Mouse (Mus musculus) embryonic facial prominence, embryonic 13.5 days (tissue): ENCODE data around the gene Lrit2. TPM values are rescaled to one million over a fixed set of nuclear protein-coding genes. Genes with fewer than 3 reads are reported as not detected.

ENCODE experiments used
- ATAC-seq: fragments of 200-750 bp; cut with Nextera tagmentation; 2 replicates; pipeline ENCODE4 v1.8.0; 2017; ENCODE audit warnings: low read depth; ENCODE audit not compliant: insufficient number of reproducible peaks, insufficient read depth, low FRiP score, low TSS enrichment
- H3K27ac ChIP-seq: fragments of 300-500 bp; sonication (generic); 2 replicates; pipeline ENCODE4 v1.5.1; 2015; ENCODE audit warnings: moderate library complexity, mild to moderate bottlenecking, inconsistent platforms
- H3K27me3 ChIP-seq: fragments of 300-500 bp; sonication (generic); 2 replicates; pipeline ENCODE4 v1.6.1; 2015; ENCODE audit warnings: mild to moderate bottlenecking, inconsistent platforms
- H3K36me3 ChIP-seq: fragments of 300-500 bp; sonication (generic); 2 replicates; pipeline ENCODE4 v1.6.1; 2015; ENCODE audit warnings: mild to moderate bottlenecking, inconsistent platforms
- H3K4me1 ChIP-seq: fragments of 300-500 bp; sonication (generic); 2 replicates; pipeline ENCODE4 v1.6.1; 2015; ENCODE audit warnings: inconsistent platforms
- H3K4me2 ChIP-seq: fragments of 300-500 bp; sonication (generic); 2 replicates; pipeline ENCODE4 v1.6.1; 2015; ENCODE audit warnings: moderate library complexity, mild to moderate bottlenecking, inconsistent platforms
- H3K4me3 ChIP-seq: fragments of 300-500 bp; sonication (generic); 2 replicates; pipeline ENCODE4 v1.5.1; 2015; ENCODE audit warnings: mild to moderate bottlenecking, inconsistent platforms
- H3K9ac ChIP-seq: fragments of 300-500 bp; sonication (generic); 2 replicates; pipeline ENCODE4 v1.6.1; 2015; ENCODE audit warnings: mild to moderate bottlenecking, inconsistent platforms
- H3K9me3 ChIP-seq: fragments of 300-500 bp; sonication (generic); 2 replicates; pipeline ENCODE4 v1.6.1; 2016; ENCODE audit warnings: inconsistent platforms
- WGBS: fragments of 180-500 bp; shearing (Covaris S2); methylation state at CpG from one replicate; pipeline ENCODE4 v1.1.7; 2015; ENCODE audit warnings: mixed read lengths; 5-methylcytosine and 5-hydroxymethylcytosine counted together
- polyA plus RNA-seq: library from polyadenylated mRNA; unstranded; fragments of >200 nt; fragmentation: Nextera tagmentation; extraction: Ambion mirVana; gene quantifications from 2 replicates; pipeline ENCODE4 v1.2.1, GENCODE M21; 2015

Gene Lrit2
- polyA plus RNA-seq, 1 experiment from 2014 or later = not detected

GRCm38 (mm10) chr14:37083755-37084154 is 16.0 kb downstream of the Lrit2 start:
- Histone ChIP-seq H3K4me2 (no peak overlapping the region), H3K27ac (no peak overlapping the region), H3K9me3 (no peaks in the 10 kb centered on the region), H3K4me3 (no peak overlapping the region), H3K36me3 (no peaks in the 10 kb centered on the region), H3K27me3 (no peaks in the 10 kb centered on the region), H3K4me1 (no peaks in the 10 kb centered on the region), H3K9ac (no peak overlapping the region)
- ATAC-seq = no peak
- WGBS = 46% methylated on average over 4 of the region's 4 CpGs

GRCm38 (mm10) chr14:37094436-37094835 is 26.7 kb downstream of the Lrit2 start:
- Histone ChIP-seq H3K4me2 (no peak overlapping the region), H3K36me3 (no peaks in the 10 kb centered on the region), H3K27ac (no peak overlapping the region), H3K27me3 (peaks cover 36% of the 10 kb centered on the region), H3K9ac (no peak overlapping the region), H3K9me3 (no peaks in the 10 kb centered on the region), H3K4me3 (no peak overlapping the region), H3K4me1 (peaks cover 6% of the 10 kb centered on the region)
- WGBS = 64% methylated on average over 6 of the region's 6 CpGs
- no peak for ATAC-seq

GRCm38 (mm10) chr14:37095556-37095955 is 27.8 kb downstream of the Lrit2 start:
- Histone ChIP-seq H3K9ac (no peak overlapping the region), H3K36me3 (no peaks in the 10 kb centered on the region), H3K27me3 (peaks cover 43% of the 10 kb centered on the region), H3K4me1 (peaks cover 6% of the 10 kb centered on the region), H3K27ac (no peak overlapping the region), H3K4me3 (no peak overlapping the region), H3K4me2 (no peak overlapping the region), H3K9me3 (no peaks in the 10 kb centered on the region)
- no peak for ATAC-seq
- 83% methylated on average over 4 of the region's 4 CpGs for whole genome bisulfite sequencing

DNA sequence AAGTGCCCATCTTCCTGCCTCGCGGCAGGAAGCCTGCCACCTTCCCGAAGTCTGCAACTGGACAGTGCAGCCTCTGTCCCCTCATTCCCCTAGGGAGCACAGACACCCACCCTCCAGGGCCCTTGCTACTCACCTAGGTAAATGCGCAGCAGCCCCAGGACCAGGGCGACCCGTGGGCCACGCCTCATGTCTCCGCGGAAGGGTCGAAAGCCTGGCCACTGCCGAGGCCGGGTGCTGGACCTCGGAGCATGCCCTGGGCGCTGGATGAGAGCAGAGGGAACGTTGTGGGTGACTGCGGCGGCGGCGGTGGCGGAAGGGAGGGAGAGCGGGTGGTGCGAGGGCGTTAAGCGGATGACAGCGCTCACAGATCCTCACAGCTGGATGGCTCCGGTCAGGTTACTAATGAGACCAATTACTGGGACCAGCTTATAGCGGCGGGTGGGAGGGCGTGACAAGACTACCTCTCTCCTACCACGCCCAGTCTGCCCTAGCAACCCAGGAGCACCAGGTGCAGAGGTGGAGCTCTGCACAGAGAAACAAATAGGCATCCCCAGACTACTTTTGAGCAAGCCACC is 30.3 kb downstream of the Lrit2 start, which contains the start of gene Cdhr1:
Cdhr1 (minus strand) TSS at position 392 of the 575 bp plus-strand sequence.
- H3K27me3 ChIP-seq = peaks cover 43% of the 10 kb centered on the region
- peak; percentile 72 for ATAC-seq
- H3K36me3 ChIP-seq = no peaks in the 10 kb centered on the region
- H3K27ac ChIP-seq = no peak within 1 kb of the TSS
- H3K9ac ChIP-seq = peak within 1 kb of the TSS; percentile 55; the same call in 1 of the 2 replicates
- H3K9me3 ChIP-seq = no peaks in the 10 kb centered on the region
- peak within 1 kb of the TSS; percentile 31 for H3K4me3 ChIP-seq
- peak within 1 kb of the TSS; percentile 57 for H3K4me2 ChIP-seq
- H3K4me1 ChIP-seq = peaks cover 6% of the 10 kb centered on the region
- WGBS = under 1% methylated on average over 30 of the region's 30 CpGs

DNA sequence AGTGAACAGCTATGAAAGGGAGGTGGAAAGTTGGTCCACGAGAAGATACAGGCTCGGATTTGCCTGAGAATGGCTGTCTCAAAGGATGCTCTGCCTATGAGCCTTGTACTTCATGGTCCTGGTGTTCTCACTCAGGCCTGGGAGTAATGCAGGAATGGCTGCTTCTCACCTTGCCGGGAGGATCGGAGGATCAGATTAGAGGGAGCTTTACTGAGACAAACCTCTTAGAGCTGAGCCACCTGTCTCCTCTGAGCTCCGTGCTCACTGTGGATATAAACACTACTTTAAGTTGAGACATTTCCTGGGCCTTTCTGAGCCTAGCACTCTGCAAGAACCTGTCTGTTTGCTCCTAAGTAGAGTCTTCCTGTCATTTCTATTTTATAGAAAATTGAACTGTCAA is 33.8 kb downstream of the Lrit2 start:
- Histone ChIP-seq H3K4me1 (peaks cover 14% of the 10 kb centered on the region), H3K36me3 (no peaks in the 10 kb centered on the region), H3K9ac (no peak overlapping the region), H3K9me3 (no peaks in the 10 kb centered on the region), H3K4me3 (no peak overlapping the region), H3K27ac (no peak overlapping the region), H3K4me2 (no peak overlapping the region), H3K27me3 (peaks cover 36% of the 10 kb centered on the region)
- WGBS = 75% methylated on average over 5 of the region's 5 CpGs
- no peak for ATAC-seq

DNA sequence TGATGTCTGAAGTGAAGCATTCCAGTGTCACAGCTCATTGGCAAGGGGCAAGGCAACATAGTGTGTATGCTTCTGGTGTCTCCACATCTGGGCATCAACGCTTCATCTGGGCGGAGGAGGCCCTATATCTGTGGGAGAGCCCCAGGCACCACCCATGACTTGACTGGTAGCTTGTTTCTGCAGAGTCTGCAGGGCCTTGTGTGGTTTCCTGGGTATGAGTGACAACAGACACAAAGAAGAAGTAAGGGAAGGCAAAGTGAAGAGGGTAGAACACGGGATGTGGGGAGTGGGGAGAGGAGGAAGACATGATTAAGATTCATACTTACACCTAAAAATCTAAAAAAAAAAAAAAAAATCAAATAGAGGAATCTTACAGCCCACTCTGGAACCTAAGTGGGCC is 34.8 kb downstream of the Lrit2 start:
- no peak overlapping the region for H3K9ac ChIP-seq
- no peak overlapping the region for H3K27ac ChIP-seq
- H3K9me3 ChIP-seq = no peaks in the 10 kb centered on the region
- H3K27me3 ChIP-seq = peaks cover 27% of the 10 kb centered on the region
- peaks cover 14% of the 10 kb centered on the region for H3K4me1 ChIP-seq
- no peaks in the 10 kb centered on the region for H3K36me3 ChIP-seq
- H3K4me2 ChIP-seq = no peak overlapping the region
- no peak for ATAC-seq
- 81% methylated on average over 3 of the region's 3 CpGs for WGBS
- H3K4me3 ChIP-seq = no peak overlapping the region

DNA sequence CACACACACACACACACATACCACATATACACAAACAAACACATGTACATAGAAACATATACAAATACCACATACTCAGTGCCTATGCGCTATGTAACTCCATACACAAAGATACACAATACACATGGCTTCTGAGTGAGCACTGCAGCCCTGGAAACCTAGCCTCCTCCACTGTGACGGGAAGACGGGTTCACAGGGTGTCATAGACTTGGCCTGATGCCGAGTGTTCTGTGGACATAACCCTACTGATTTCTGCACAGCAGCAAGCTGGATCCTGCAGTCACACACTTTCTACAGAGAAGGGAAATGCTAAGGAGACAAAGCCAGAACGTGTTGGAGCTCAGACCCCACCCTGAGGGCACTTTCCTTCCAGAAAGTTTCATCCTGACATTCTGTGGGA is 37.0 kb downstream of the Lrit2 start:
- Histone ChIP-seq H3K4me1 (peaks cover 8% of the 10 kb centered on the region; the same call in 1 of the 2 replicates), H3K27ac (no peak overlapping the region), H3K27me3 (peaks cover 4% of the 10 kb centered on the region; the same call in 1 of the 2 replicates), H3K9ac (no peak overlapping the region), H3K4me2 (no peak overlapping the region), H3K9me3 (no peaks in the 10 kb centered on the region), H3K36me3 (no peaks in the 10 kb centered on the region), H3K4me3 (no peak overlapping the region)
- ATAC-seq = no peak; the same call in 1 of the 2 replicates
- 56% methylated on average over 5 of the region's 5 CpGs for WGBS

- WGBS = 44% methylated on average over 7 of the region's 7 CpGs
- Histone ChIP-seq H3K4me3 (no peak overlapping the region), H3K9ac (no peak overlapping the region), H3K27ac (no peak overlapping the region), H3K36me3 (no peaks in the 10 kb centered on the region), H3K9me3 (no peaks in the 10 kb centered on the region), H3K4me2 (no peak overlapping the region), H3K27me3 (no peaks in the 10 kb centered on the region), H3K4me1 (peaks cover 8% of the 10 kb centered on the region; the same call in 1 of the 2 replicates)
- no peak for ATAC-seq
Observed at GRCm38 (mm10) chr14:37105846-37106245, 38.1 kb downstream of the Lrit2 start.

DNA sequence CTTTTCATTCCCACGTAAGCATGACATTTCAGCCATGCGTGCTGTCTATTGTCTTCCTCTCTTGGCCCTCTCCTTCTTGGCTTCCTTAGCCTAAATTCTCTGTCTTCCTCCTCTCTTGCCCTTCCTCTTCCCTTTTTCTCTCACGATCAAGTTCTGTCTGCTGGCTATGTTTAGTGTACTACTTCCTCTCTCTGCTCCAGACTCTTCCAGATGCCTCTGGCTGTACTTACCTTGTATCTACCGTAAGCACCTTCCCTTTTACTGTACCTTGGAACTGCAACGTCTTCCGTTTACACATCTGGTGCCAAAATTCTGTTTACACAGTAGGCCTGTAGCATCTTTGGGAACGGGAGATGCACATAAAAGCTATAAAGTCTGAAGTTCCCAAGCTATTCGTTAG is 41.7 kb downstream of the Lrit2 start:
- no peak for ATAC-seq
- Histone ChIP-seq H3K9me3 (no peaks in the 10 kb centered on the region), H3K4me3 (no peak overlapping the region), H3K4me2 (no peak overlapping the region), H3K27me3 (no peaks in the 10 kb centered on the region), H3K36me3 (no peaks in the 10 kb centered on the region), H3K9ac (no peak overlapping the region), H3K27ac (no peak overlapping the region), H3K4me1 (peaks cover 8% of the 10 kb centered on the region; the same call in 1 of the 2 replicates)
- 79% methylated on average over 8 of the region's 8 CpGs for WGBS

DNA sequence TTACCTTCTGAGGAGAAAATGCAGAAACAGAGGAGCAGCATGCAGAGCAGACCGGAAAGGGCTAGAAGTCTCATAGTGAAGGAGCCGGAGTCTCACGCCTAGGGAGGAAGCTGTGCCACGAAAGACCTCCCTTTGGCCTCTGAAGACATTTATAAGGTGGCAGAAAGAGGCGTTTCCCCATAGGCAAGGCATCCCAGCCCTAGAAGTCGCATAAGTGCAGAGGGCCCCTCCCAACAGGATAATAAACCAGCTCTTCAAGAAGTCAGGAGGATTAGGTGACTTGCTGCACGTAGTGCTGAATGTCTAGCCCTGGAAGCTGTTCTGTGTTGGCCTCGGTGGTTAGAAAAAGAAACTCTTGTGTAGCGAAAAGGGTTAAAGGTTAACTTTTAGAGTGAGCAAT is 42.2 kb downstream of the Lrit2 start:
- Histone ChIP-seq H3K9me3 (no peaks in the 10 kb centered on the region), H3K4me1 (peaks cover 8% of the 10 kb centered on the region; the same call in 1 of the 2 replicates), H3K9ac (no peak overlapping the region), H3K4me3 (no peak overlapping the region), H3K36me3 (no peaks in the 10 kb centered on the region), H3K27me3 (no peaks in the 10 kb centered on the region), H3K27ac (no peak overlapping the region), H3K4me2 (no peak overlapping the region)
- WGBS = 69% methylated on average over 9 of the region's 9 CpGs
- ATAC-seq = no peak

GRCm38 (mm10) chr14:37110456-37110855 is 42.7 kb downstream of the Lrit2 start:
- ATAC-seq = no peak
- H3K4me3 ChIP-seq = no peak overlapping the region
- WGBS = 91% methylated on average over 2 of the region's 2 CpGs
- H3K4me1 ChIP-seq = peaks cover 7% of the 10 kb centered on the region; the same call in 1 of the 2 replicates
- H3K9ac ChIP-seq = no peak overlapping the region
- H3K4me2 ChIP-seq = no peak overlapping the region
- H3K27me3 ChIP-seq = no peaks in the 10 kb centered on the region
- H3K27ac ChIP-seq = no peak overlapping the region
- H3K36me3 ChIP-seq = no peaks in the 10 kb centered on the region
- H3K9me3 ChIP-seq = no peaks in the 10 kb centered on the region

DNA sequence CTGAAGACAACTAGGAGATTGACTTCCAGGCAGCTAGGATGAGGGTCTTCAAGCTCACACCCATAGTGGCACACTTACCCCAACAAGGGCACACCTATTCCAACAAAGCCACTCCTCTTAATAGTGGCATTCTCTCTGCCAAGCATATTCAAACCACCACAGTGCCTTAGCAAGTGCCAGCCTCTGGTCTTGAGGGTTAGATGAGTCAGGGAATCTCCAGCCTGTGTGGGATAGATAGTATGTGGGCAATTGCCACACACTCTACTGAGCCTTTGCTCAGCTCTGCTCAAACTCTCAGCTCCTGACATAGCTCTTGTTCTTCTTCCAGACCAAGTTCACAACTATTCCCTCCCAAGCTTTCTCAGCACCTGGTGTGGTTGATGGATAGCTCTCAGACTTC is 43.6 kb downstream of the Lrit2 start:
- no peak overlapping the region for H3K27ac ChIP-seq
- H3K4me1 ChIP-seq = no peaks in the 10 kb centered on the region
- H3K4me2 ChIP-seq = no peak overlapping the region
- no peaks in the 10 kb centered on the region for H3K9me3 ChIP-seq
- H3K4me3 ChIP-seq = no peak overlapping the region
- no peak overlapping the region for H3K9ac ChIP-seq
- no peaks in the 10 kb centered on the region for H3K36me3 ChIP-seq
- ATAC-seq = no peak
- H3K27me3 ChIP-seq = no peaks in the 10 kb centered on the region
